Mouse (Mus musculus) hindbrain, embryonic 16.5 days (tissue): ENCODE data around the gene Pde9a. TPM values are rescaled to one million over a fixed set of nuclear protein-coding genes. Genes with fewer than 3 reads are reported as not detected.
A peak's percentile ranks its signal among the peaks of the same experiment; 100 is the strongest.
"Not testable (repeated sequence)": the region's sequence is repeated elsewhere in the genome, so short reads cannot be mapped to it uniquely, and the experiment has no call there.

Experiments used
- ATAC-seq: fragments of 200-750 bp; cut with Nextera tagmentation; 2 replicates; pipeline ENCODE4 v1.8.0; 2017; ENCODE audit warnings: moderate TSS enrichment, moderate library complexity
- H3K27ac ChIP-seq: fragments of 300-500 bp; sonication (generic); 2 replicates; pipeline ENCODE4 v1.5.1; 2014; ENCODE audit warnings: low read depth, mild to moderate bottlenecking, control low read depth, low read length, moderate library complexity
- H3K27me3 ChIP-seq: fragments of 300-500 bp; sonication (generic); replicated peaks from 2 replicates; pipeline ENCODE4 v1.6.1; 2014; ENCODE audit warnings: low read length; ENCODE audit not compliant: control insufficient read depth, insufficient read depth
- H3K36me3 ChIP-seq: fragments of 300-500 bp; sonication (generic); 2 replicates; pipeline ENCODE4 v1.6.1; 2014; ENCODE audit warnings: mild to moderate bottlenecking, low read length, moderate library complexity, mixed read lengths; ENCODE audit not compliant: control insufficient read depth, insufficient read depth
- H3K4me1 ChIP-seq: fragments of 300-500 bp; sonication (generic); 2 replicates; pipeline ENCODE4 v1.6.1; 2014; ENCODE audit warnings: low read depth, low read length; ENCODE audit not compliant: control insufficient read depth, insufficient read depth
- H3K4me2 ChIP-seq: fragments of 300-500 bp; sonication (generic); 2 replicates; pipeline ENCODE4 v1.6.1; 2014; ENCODE audit warnings: mild to moderate bottlenecking, low read length, control low read depth, moderate library complexity
- H3K4me3 ChIP-seq: fragments of 300-500 bp; sonication (generic); 2 replicates; pipeline ENCODE4 v1.5.1; 2014; ENCODE audit warnings: mild to moderate bottlenecking, low read length, control low read depth, moderate library complexity
- H3K9ac ChIP-seq: fragments of 300-500 bp; sonication (generic); 2 replicates; pipeline ENCODE4 v1.6.1; 2014; ENCODE audit warnings: low read depth, mild to moderate bottlenecking, control low read depth, low read length, moderate library complexity
- H3K9me3 ChIP-seq: fragments of 300-500 bp; sonication (generic); 2 replicates; pipeline ENCODE4 v1.6.1; 2014; ENCODE audit warnings: mild to moderate bottlenecking, low read length, moderate library complexity; ENCODE audit not compliant: control insufficient read depth
- WGBS: fragments of 180-500 bp; shearing (Covaris S2); extraction: QIAGEN DNeasy Blood & Tissue Kit; methylation state at CpG from one replicate; pipeline ENCODE4 v1.1.7; 2014; 5-methylcytosine and 5-hydroxymethylcytosine counted together
- polyA plus RNA-seq: library from polyadenylated mRNA; unstranded; fragments of >200 nt; fragmentation: Nextera tagmentation; extraction: Ambion mirVana; gene quantifications from 2 replicates; pipeline ENCODE4 v1.2.1, GENCODE M21; 2015

The Pde9a gene
- polyA plus RNA-seq, 1 experiment from 2014 or later = 34.4 TPM

GRCm38 (mm10) chr17:31354684-31355083 lies 31.3 kb upstream of the Pde9a start:
- 74% methylated on average over 3 of the region's 3 CpGs for WGBS
- H3K9ac ChIP-seq, H3K36me3 ChIP-seq, H3K4me1 ChIP-seq, H3K27me3 ChIP-seq, H3K4me2 ChIP-seq, H3K4me3 ChIP-seq, ATAC-seq, H3K27ac ChIP-seq, H3K9me3 ChIP-seq: not testable (repeated sequence)

- peak; percentile 66 for ATAC-seq
- Histone ChIP-seq H3K4me3 (no peak overlapping the region), H3K4me1 (peaks cover 2% of the 10 kb centered on the region; the same call in 1 of the 2 replicates), H3K27me3 (no peaks in the 10 kb centered on the region), H3K9me3 (no peaks in the 10 kb centered on the region), H3K27ac (peak overlapping the region; percentile 2; the same call in 1 of the 2 replicates), H3K36me3 (no peaks in the 10 kb centered on the region), H3K9ac (no peak overlapping the region), H3K4me2 (no peak overlapping the region)
- 34% methylated on average over 8 of the region's 8 CpGs for WGBS
Measured at GRCm38 (mm10) chr17:31355792-31356502, 30.1 kb upstream of the Pde9a start.

- Histone ChIP-seq H3K4me2 (no peak overlapping the region), H3K4me1 (no peaks in the 10 kb centered on the region; the same call in none of the 2 replicates), H3K36me3 (no peaks in the 10 kb centered on the region), H3K9me3 (no peaks in the 10 kb centered on the region), H3K9ac (no peak overlapping the region), H3K27me3 (no peaks in the 10 kb centered on the region), H3K4me3 (no peak overlapping the region), H3K27ac (peak overlapping the region; percentile 25)
- peak; percentile 51; the same call in 1 of the 2 replicates for ATAC-seq
- 66% methylated on average over 13 of the region's 13 CpGs for WGBS
Measured at GRCm38 (mm10) chr17:31360582-31360981, 25.4 kb upstream of the Pde9a start.

- H3K9ac ChIP-seq = no peak overlapping the region
- 73% methylated on average over 5 of the region's 5 CpGs for WGBS
- peak; percentile 70 for ATAC-seq
- no peak overlapping the region for H3K4me3 ChIP-seq
- H3K4me1 ChIP-seq = no peaks in the 10 kb centered on the region; the same call in none of the 2 replicates
- no peaks in the 10 kb centered on the region for H3K9me3 ChIP-seq
- H3K27me3 ChIP-seq = no peaks in the 10 kb centered on the region
- H3K4me2 ChIP-seq = no peak overlapping the region
- H3K36me3 ChIP-seq = no peaks in the 10 kb centered on the region
- H3K27ac ChIP-seq = no peak overlapping the region
Measured at GRCm38 (mm10) chr17:31365586-31366166, 20.3 kb upstream of the Pde9a start.

DNA sequence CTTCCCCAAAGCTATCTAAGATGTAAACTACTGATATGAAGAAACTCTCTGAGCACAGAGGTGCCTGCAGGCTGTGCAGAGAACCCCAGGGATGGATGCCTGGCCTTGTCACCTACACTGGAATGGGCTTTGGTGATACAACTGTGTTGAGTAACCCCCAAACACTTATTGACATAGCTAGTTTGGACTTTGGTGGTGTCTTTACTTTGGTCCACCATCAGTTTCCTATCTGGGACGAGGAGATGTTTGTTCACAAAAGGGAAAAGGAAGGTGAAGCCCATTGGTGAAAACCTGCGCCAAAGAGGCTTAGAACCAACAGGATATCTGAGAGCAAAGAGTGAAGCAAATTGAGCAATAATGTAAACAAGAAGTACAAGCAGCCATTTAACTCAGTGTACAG lies 15.8 kb upstream of the Pde9a start:
- Histone ChIP-seq H3K9ac (no peak overlapping the region), H3K9me3 (no peaks in the 10 kb centered on the region), H3K4me2 (no peak overlapping the region), H3K27ac (no peak overlapping the region), H3K27me3 (no peaks in the 10 kb centered on the region), H3K4me1 (no peaks in the 10 kb centered on the region; the same call in 1 of the 2 replicates), H3K4me3 (no peak overlapping the region), H3K36me3 (no peaks in the 10 kb centered on the region)
- WGBS = 85% methylated on average over 2 of the region's 2 CpGs
- no peak for ATAC-seq

DNA sequence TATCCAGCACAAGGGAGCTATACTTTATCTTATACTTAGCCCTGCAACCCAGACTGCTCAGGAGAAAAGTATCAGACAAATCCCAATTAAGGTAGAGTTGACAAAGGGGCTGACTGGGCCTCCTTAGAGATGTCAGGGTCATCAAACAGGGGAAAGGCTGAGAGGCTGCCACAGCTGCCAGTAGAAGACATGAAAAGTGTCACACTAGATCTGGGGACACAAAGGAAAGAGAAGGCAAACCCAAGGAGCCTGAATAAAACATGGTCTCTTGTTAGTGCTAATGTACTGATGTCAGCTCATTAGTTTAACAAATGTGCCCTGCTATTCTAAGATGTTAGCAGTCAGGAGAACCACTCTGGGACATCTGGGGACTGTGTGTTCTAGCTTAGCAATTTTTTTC lies 15.1 kb upstream of the Pde9a start:
- no peak for ATAC-seq
- Histone ChIP-seq H3K36me3 (no peaks in the 10 kb centered on the region), H3K27ac (no peak overlapping the region), H3K9me3 (no peaks in the 10 kb centered on the region), H3K4me2 (no peak overlapping the region), H3K4me1 (no peaks in the 10 kb centered on the region; the same call in 1 of the 2 replicates), H3K4me3 (no peak overlapping the region), H3K9ac (no peak overlapping the region), H3K27me3 (no peaks in the 10 kb centered on the region)

GRCm38 (mm10) chr17:31377961-31378360 lies 8.0 kb upstream of the Pde9a start:
- Histone ChIP-seq H3K4me3 (no peak overlapping the region), H3K36me3 (no peaks in the 10 kb centered on the region), H3K4me1 (peaks cover 3% of the 10 kb centered on the region; the same call in 1 of the 2 replicates), H3K27ac (peak overlapping the region; percentile 20; the same call in 1 of the 2 replicates), H3K9me3 (no peaks in the 10 kb centered on the region), H3K9ac (0 out of 2 replicates have a peak overlapping the region, but pooled peaks have one; percentile 30), H3K4me2 (peak overlapping the region; percentile 37), H3K27me3 (no peaks in the 10 kb centered on the region)
- peak; percentile 64; the same call in 1 of the 2 replicates for ATAC-seq
- 6% methylated on average over 7 of the region's 7 CpGs for WGBS

DNA sequence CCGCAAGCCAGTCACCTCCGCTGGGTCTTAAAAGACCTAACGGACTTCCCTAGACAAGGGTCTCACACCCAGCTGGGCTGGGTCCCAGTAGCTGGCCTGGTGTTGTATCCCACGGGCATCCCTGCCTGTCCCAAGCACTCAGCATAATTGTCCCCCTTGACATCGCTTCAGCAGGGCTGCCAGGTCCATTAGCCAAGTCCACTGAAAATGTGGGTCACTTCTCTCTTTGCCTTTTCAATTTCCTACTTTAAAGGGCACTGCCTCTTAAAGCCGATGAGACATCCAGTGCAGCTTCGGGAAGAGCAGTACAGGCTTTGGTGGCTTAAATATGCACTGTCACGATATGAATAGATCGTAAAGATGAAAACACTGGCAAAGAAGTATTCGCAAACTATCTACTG lies 7.6 kb upstream of the Pde9a start:
- Histone ChIP-seq H3K27me3 (no peaks in the 10 kb centered on the region), H3K27ac (peak overlapping the region; percentile 20; the same call in 1 of the 2 replicates), H3K4me1 (peaks cover 3% of the 10 kb centered on the region; the same call in 1 of the 2 replicates), H3K4me2 (peak overlapping the region; percentile 37), H3K9ac (0 out of 2 replicates have a peak overlapping the region, but pooled peaks have one; percentile 30), H3K9me3 (no peaks in the 10 kb centered on the region), H3K4me3 (no peak overlapping the region), H3K36me3 (no peaks in the 10 kb centered on the region)
- peak; percentile 85 for ATAC-seq
- 60% methylated on average over 10 of the region's 10 CpGs for WGBS

DNA sequence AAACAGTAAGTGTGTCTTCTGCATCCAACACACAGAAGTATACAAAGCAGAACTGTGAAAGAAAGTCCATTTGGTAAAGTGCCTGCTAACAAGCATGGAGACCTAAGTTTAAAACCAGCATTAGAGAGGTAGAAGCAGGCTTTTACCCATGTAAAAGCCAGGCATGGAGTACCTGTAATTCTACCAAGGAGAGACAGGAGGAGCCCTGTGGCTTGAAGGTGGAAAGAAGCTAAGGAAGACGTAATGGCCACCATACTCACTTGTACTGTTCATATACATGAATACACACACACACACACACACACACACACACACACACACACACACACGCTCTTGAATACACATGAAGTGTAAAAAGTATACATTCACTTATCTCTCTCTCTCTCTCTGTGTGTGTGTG lies 6.9 kb upstream of the Pde9a start:
- Histone ChIP-seq H3K27me3 (no peaks in the 10 kb centered on the region), H3K36me3 (no peaks in the 10 kb centered on the region), H3K9me3 (no peaks in the 10 kb centered on the region), H3K4me1 (peaks cover 3% of the 10 kb centered on the region; the same call in 1 of the 2 replicates), H3K4me3 (no peak overlapping the region), H3K27ac (no peak overlapping the region), H3K4me2 (no peak overlapping the region), H3K9ac (no peak overlapping the region)
- no peak for ATAC-seq
- WGBS = 79% methylated on average over 2 of the region's 2 CpGs
